Comparison of ENCODE assay signal across 23 mouse cellular contexts in the genomic region with DNA sequence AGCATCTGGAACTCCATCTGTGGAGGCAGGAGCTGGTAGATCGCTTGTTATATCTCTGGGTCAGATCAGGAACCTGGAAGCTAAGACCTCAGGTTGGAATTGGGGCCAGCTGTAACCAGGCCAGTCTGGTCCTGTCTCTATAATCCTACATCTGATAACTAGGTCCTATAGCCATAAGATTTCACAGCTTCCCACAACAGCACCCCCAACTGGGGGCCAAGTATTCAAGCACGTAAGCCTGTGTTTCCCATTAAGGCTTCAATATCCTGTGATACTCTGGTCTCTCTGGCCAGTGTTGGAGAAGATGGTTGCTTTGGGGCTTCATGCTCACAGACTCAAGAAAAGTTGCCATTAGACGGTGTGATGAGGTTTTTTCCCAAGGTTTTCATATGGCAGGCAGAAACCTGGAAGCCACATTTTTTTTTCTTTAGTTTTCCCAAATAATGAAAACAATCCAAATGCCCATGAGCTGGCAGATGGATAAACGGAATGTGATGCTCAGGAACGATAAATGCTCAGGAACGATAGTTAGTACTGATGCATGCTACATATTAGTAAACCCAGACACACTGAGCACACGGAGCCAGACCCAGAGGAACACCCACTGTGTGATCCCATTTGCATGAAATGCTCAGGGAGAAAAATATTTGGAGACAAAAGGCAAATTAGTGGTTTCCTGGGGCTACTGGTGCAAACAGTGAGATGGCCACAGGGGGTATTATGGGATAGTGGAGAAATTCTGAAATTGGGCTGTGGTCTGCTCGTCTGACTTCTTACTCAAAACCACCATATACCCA.
A peak's percentile ranks its signal among the peaks of the same experiment; 100 is the strongest.
DNase-seq lines count a peak whose midpoint lies in the region; ATAC-seq and TF ChIP-seq lines count a peak whose summit lies in the region.
"Had no signal": no experiment of that assay in that cellular context is flagged by ENCODE, and none has a peak within 500 bp of the region (broad histone marks: within the 10 kb centered on the region; RNA-seq: fewer than 3 reads in every experiment).

No protein-coding gene starts in this region.

- no peak overlapping the region for H3K9ac ChIP-seq in stomach, postnatal 0 days (ENCODE audit: low read length)
- H3K9ac ChIP-seq in neural tube, embryonic 15.5 days (replicated peaks): no peak overlapping the region
- H3K9ac ChIP-seq: forebrain, embryonic 13.5 days; heart, embryonic 12.5 days; heart, embryonic 15.5 days; hindbrain, embryonic 15.5 days; intestine, embryonic 15.5 days had no signal

- H3K27ac ChIP-seq in layer of hippocampus, adult 2 months: no peak overlapping the region
- H3K27ac ChIP-seq in stomach, postnatal 0 days (replicated peaks): no peak overlapping the region
- no peak overlapping the region for H3K27ac ChIP-seq in neural tube, embryonic 15.5 days (replicated peaks)
- H3K27ac ChIP-seq: forebrain, embryonic 10.5 days; forebrain, embryonic 13.5 days; heart, embryonic 15.5 days; hindbrain, embryonic 15.5 days; intestine, embryonic 15.5 days had no signal

- no peak overlapping the region for H3K4me2 ChIP-seq in stomach, postnatal 0 days (replicated peaks; ENCODE audit: low read depth)
- no peak overlapping the region for H3K4me2 ChIP-seq in neural tube, embryonic 15.5 days
- H3K4me2 ChIP-seq: forebrain, embryonic 13.5 days; heart, embryonic 12.5 days; heart, embryonic 15.5 days; hindbrain, embryonic 15.5 days; intestine, embryonic 15.5 days had no signal

- ATAC-seq in Patski: no peak
- ATAC-seq in stomach, postnatal 0 days (ENCODE audit: low FRiP score, low TSS enrichment): no peak
- ATAC-seq in neural tube, embryonic 15.5 days (ENCODE audit: low FRiP score): no peak
- ATAC-seq: CD4-positive, CD25-positive, alpha-beta regulatory T cell, adult 4 months; forebrain, embryonic 13.5 days; forebrain, embryonic 16.5 days; intestine, embryonic 15.5 days had no signal

- H3K9me3 ChIP-seq in stomach, postnatal 0 days (ENCODE audit: control insufficient read depth, low read length): no peaks in the 10 kb centered on the region
- H3K9me3 ChIP-seq in neural tube, embryonic 15.5 days (replicated peaks): no peaks in the 10 kb centered on the region
- H3K9me3 ChIP-seq: forebrain, embryonic 10.5 days; forebrain, embryonic 13.5 days; heart, embryonic 12.5 days; heart, embryonic 15.5 days; hindbrain, embryonic 15.5 days; intestine, embryonic 15.5 days had no signal

- peak; percentile 51 for TF ChIP-seq CTCF in layer of hippocampus, adult 2 months (conservative IDR thresholded peaks at IDR 0.05)
- peak; percentile 24 for TF ChIP-seq CTCF in Patski (IDR thresholded peaks at IDR 0.05)
- TF ChIP-seq CTCF in stomach, postnatal 0 days (IDR thresholded peaks at IDR 0.05; ENCODE audit: low read depth): peak; percentile 8; the same call in 1 of the 2 replicates

- in situ Hi-C loops in Patski (cut with MboI; ENCODE audit: low pct_unique_long_range_greater_than_20kb): no loop called here

- 77% methylated on average over 8 of the region's 8 CpGs for WGBS in stomach, postnatal 0 days
- 74% methylated on average over 8 of the region's 8 CpGs for WGBS in neural tube, embryonic 15.5 days

- no peak overlapping the region for H3K4me3 ChIP-seq in layer of hippocampus, adult 2 months
- H3K4me3 ChIP-seq in stomach, postnatal 0 days (ENCODE audit: low read depth, low read length): no peak overlapping the region
- no peak overlapping the region for H3K4me3 ChIP-seq in neural tube, embryonic 15.5 days (replicated peaks)
- H3K4me3 ChIP-seq: forebrain, embryonic 10.5 days; forebrain, embryonic 13.5 days; heart, embryonic 12.5 days; heart, embryonic 15.5 days; hindbrain, embryonic 15.5 days; intestine, embryonic 15.5 days had no signal

- H3K27me3 ChIP-seq in Patski: no peaks in the 10 kb centered on the region
- H3K27me3 ChIP-seq in stomach, postnatal 0 days (ENCODE audit: control insufficient read depth, insufficient read depth, low read length): no peaks in the 10 kb centered on the region
- no peaks in the 10 kb centered on the region for H3K27me3 ChIP-seq in neural tube, embryonic 15.5 days (replicated peaks)
- H3K27me3 ChIP-seq: forebrain, embryonic 13.5 days; heart, embryonic 12.5 days; heart, embryonic 15.5 days; hindbrain, embryonic 15.5 days; intestine, embryonic 15.5 days had no signal

- no peak for DNase-seq in layer of hippocampus, adult 2 months (ENCODE audit: low spot score in 2 of 2)
- no peak for DNase-seq in layer of hippocampus, adult 9-10 months (ENCODE audit: low spot score)
- DNase-seq in retina, postnatal 1 day: peak; percentile 39
- DNase-seq in retina, embryonic 14.5 days (ENCODE audit: low spot score): no peak
- no peak for DNase-seq in Patski (ENCODE audit: low read depth, low spot score)
- DNase-seq in stomach, postnatal 0 days (ENCODE audit: low spot score): no peak
- DNase-seq in cerebellum, adult 9-11 months: no peak
- DNase-seq: adrenal gland, postnatal 10 days; cerebellum, adult 11-12 months; cerebellum, adult 8-10 months; cerebellum, postnatal 14 days; heart, adult 18-20 months; heart, postnatal 10 days; heart, postnatal 4 days had no signal

- H3K36me3 ChIP-seq in stomach, postnatal 0 days (ENCODE audit: control insufficient read depth, insufficient read depth, low read length): no peaks in the 10 kb centered on the region
- no peaks in the 10 kb centered on the region for H3K36me3 ChIP-seq in neural tube, embryonic 15.5 days
- H3K36me3 ChIP-seq: forebrain, embryonic 10.5 days; heart, embryonic 12.5 days; heart, embryonic 15.5 days; hindbrain, embryonic 15.5 days; intestine, embryonic 15.5 days had no signal

- no peaks in the 10 kb centered on the region for H3K4me1 ChIP-seq in stomach, postnatal 0 days (replicated peaks; ENCODE audit: control insufficient read depth, insufficient read depth)
- H3K4me1 ChIP-seq in neural tube, embryonic 15.5 days: no peaks in the 10 kb centered on the region
- H3K4me1 ChIP-seq: forebrain, embryonic 10.5 days; heart, embryonic 12.5 days; heart, embryonic 15.5 days; hindbrain, embryonic 15.5 days; intestine, embryonic 15.5 days had no signal

- no peak for TF ChIP-seq EP300 in stomach, postnatal 0 days (optimal IDR thresholded peaks at IDR 0.05)

- CTCF ChIA-PET in Patski (lab: Charles Lee): interaction anchor here (0.7 kb wide), 1 partner anchor 24 kb away, joined by 3 read pairs; no protein-coding TSS in a partner anchor

- POLR2A ChIA-PET in Patski (lab: Charles Lee): no interaction called here
